Mouse (Mus musculus): ENCODE data around the gene Tmem63a. TPM values are rescaled to one million over a fixed set of nuclear protein-coding genes. Genes with fewer than 3 reads are reported as not detected.

Gene Tmem63a
- polyA plus RNA-seq, 1 experiment from 2014 or later, result 6.1 TPM

DNA sequence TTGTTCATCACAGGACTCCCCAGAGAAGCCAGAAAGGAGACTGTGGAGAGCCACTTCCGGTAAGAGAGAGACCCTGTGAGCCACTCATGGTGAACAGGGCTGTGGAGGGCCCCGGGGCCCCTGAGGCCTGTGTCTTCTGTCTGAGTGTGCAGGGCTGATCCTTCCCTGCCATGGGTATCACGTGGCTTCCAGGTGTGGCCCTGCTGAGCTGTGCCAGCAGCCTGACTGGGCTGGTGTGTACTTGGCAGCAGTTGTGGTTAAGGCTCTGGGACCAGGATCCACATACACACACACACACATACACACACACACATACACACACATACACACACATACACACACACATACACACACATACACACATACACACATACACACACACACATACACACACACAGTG, 15.8 kb downstream of the Tmem63a start:
- 80% methylated on average over 3 of the region's 3 CpGs for WGBS
- peaks cover 6% of the 10 kb centered on the region; the same call in 1 of the 2 replicates for H3K4me1 ChIP-seq (ENCODE audit: control insufficient read depth, insufficient read depth, low read length)
- H3K36me3 ChIP-seq (ENCODE audit: control insufficient read depth, insufficient read depth, low read length), result 0 out of 2 replicates have a peak, but pooled peaks cover 2% of the 10 kb centered on the region
- no peak overlapping the region for H3K27ac ChIP-seq (replicated peaks; ENCODE audit: low read depth, low read length)
- no peak for ATAC-seq (ENCODE audit: insufficient number of reproducible peaks, low FRiP score, low TSS enrichment, low read depth)
- H3K9me3 ChIP-seq (ENCODE audit: control insufficient read depth, low read length), result no peaks in the 10 kb centered on the region
- H3K4me2 ChIP-seq (ENCODE audit: low read depth, severe bottlenecking), result no peak overlapping the region
- no peak overlapping the region for H3K9ac ChIP-seq (ENCODE audit: low read length)
- no peak overlapping the region for H3K4me3 ChIP-seq (ENCODE audit: low read depth, low read length)
- DNase-seq (ENCODE audit: low spot score), result no peak
- H3K27me3 ChIP-seq (ENCODE audit: control insufficient read depth, insufficient read depth, low read length), result no peaks in the 10 kb centered on the region

GRCm38 (mm10) chr1:180958797-180959196, 16.7 kb downstream of the Tmem63a start:
- Histone ChIP-seq H3K9ac (ENCODE audit: low read length) (no peak overlapping the region), H3K4me2 (ENCODE audit: low read depth, severe bottlenecking) (no peak overlapping the region), H3K36me3 (ENCODE audit: control insufficient read depth, insufficient read depth, low read length) (0 out of 2 replicates have a peak, but pooled peaks cover 2% of the 10 kb centered on the region), H3K4me1 (ENCODE audit: control insufficient read depth, insufficient read depth, low read length) (peaks cover 3% of the 10 kb centered on the region; the same call in 1 of the 2 replicates), H3K27me3 (ENCODE audit: control insufficient read depth, insufficient read depth, low read length) (no peaks in the 10 kb centered on the region), H3K4me3 (ENCODE audit: low read depth, low read length) (no peak overlapping the region), H3K27ac (replicated peaks; ENCODE audit: low read depth, low read length) (no peak overlapping the region), H3K9me3 (ENCODE audit: control insufficient read depth, low read length) (no peaks in the 10 kb centered on the region)
- 62% methylated on average over 3 of the region's 3 CpGs for WGBS
- DNase-seq (ENCODE audit: low spot score) (no peak), ATAC-seq (ENCODE audit: insufficient number of reproducible peaks, low FRiP score, low TSS enrichment, low read depth) (no peak)

- H3K9ac ChIP-seq (ENCODE audit: low read length), result no peak overlapping the region
- WGBS, result 81% methylated on average over 3 of the region's 3 CpGs
- no peaks in the 10 kb centered on the region for H3K27me3 ChIP-seq (ENCODE audit: control insufficient read depth, insufficient read depth, low read length)
- H3K4me1 ChIP-seq (ENCODE audit: control insufficient read depth, insufficient read depth, low read length), result no peaks in the 10 kb centered on the region
- no peaks in the 10 kb centered on the region for H3K9me3 ChIP-seq (ENCODE audit: control insufficient read depth, low read length)
- no peaks in the 10 kb centered on the region for H3K36me3 ChIP-seq (ENCODE audit: control insufficient read depth, insufficient read depth, low read length)
- ATAC-seq (ENCODE audit: insufficient number of reproducible peaks, low FRiP score, low TSS enrichment, low read depth) (no peak), DNase-seq (ENCODE audit: low spot score) (no peak)
- no peak overlapping the region for H3K27ac ChIP-seq (replicated peaks; ENCODE audit: low read depth, low read length)
- no peak overlapping the region for H3K4me3 ChIP-seq (ENCODE audit: low read depth, low read length)
- no peak overlapping the region for H3K4me2 ChIP-seq (ENCODE audit: low read depth, severe bottlenecking)
Measured at GRCm38 (mm10) chr1:180965786-180966185, 23.6 kb downstream of the Tmem63a start.

DNA sequence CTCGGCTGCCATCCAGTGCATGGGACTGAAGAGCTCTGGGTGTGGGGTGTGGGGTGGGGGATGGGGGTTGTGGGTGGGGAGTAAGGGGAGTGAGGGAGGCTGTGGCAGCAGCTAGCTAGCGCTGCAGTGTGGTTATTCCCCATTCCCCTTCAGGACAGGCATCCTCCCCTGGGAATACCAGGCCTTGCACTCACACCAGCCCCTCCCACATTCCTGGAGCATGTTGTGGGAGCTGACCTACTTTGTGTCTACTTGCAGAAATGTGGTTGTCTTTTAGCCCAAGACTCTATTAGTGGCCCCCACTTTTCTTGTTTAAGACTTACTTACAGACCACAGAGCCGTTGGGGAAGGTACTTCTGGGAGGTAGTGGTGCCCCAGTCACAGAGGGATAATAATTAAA, 24.4 kb downstream of the Tmem63a start:
- Histone ChIP-seq H3K27ac (replicated peaks; ENCODE audit: low read depth, low read length) (no peak overlapping the region), H3K9me3 (ENCODE audit: control insufficient read depth, low read length) (no peaks in the 10 kb centered on the region), H3K4me1 (ENCODE audit: control insufficient read depth, insufficient read depth, low read length) (no peaks in the 10 kb centered on the region), H3K9ac (ENCODE audit: low read length) (no peak overlapping the region), H3K4me3 (ENCODE audit: low read depth, low read length) (no peak overlapping the region), H3K36me3 (ENCODE audit: control insufficient read depth, insufficient read depth, low read length) (no peaks in the 10 kb centered on the region), H3K4me2 (ENCODE audit: low read depth, severe bottlenecking) (no peak overlapping the region), H3K27me3 (ENCODE audit: control insufficient read depth, insufficient read depth, low read length) (no peaks in the 10 kb centered on the region)
- ATAC-seq (ENCODE audit: insufficient number of reproducible peaks, low FRiP score, low TSS enrichment, low read depth) (no peak), DNase-seq (ENCODE audit: low spot score) (no peak)
- 76% methylated on average over 3 of the region's 3 CpGs for WGBS

DNA sequence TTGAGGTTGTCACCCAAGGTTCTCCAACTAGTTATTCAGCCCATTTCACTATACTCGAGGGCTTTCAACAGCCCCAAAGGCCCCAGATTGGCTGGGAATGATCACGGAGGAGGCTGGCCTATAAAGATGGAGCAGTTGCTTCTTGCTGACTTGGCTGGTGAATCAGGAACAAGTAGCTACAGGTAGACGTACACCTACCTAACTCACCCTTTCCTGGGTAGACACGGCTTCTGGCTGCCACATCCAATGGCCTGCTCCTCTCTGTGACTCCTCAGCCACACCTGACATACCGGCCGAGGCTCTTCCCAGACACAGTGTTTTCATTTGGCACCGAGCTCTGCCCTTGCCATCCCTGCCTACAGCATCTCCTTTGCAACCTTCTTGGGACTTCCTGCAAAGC, 25.1 kb downstream of the Tmem63a start:
- Histone ChIP-seq H3K4me3 (ENCODE audit: low read depth, low read length) (no peak overlapping the region), H3K27me3 (ENCODE audit: control insufficient read depth, insufficient read depth, low read length) (no peaks in the 10 kb centered on the region), H3K9me3 (ENCODE audit: control insufficient read depth, low read length) (no peaks in the 10 kb centered on the region), H3K4me1 (ENCODE audit: control insufficient read depth, insufficient read depth, low read length) (no peaks in the 10 kb centered on the region), H3K27ac (replicated peaks; ENCODE audit: low read depth, low read length) (no peak overlapping the region), H3K36me3 (ENCODE audit: control insufficient read depth, insufficient read depth, low read length) (no peaks in the 10 kb centered on the region), H3K4me2 (ENCODE audit: low read depth, severe bottlenecking) (no peak overlapping the region), H3K9ac (ENCODE audit: low read length) (no peak overlapping the region)
- 82% methylated on average over 7 of the region's 7 CpGs for WGBS
- DNase-seq (ENCODE audit: low spot score) (no peak), ATAC-seq (ENCODE audit: insufficient number of reproducible peaks, low FRiP score, low TSS enrichment, low read depth) (no peak)

- no peak for ATAC-seq (ENCODE audit: insufficient number of reproducible peaks, low FRiP score, low TSS enrichment, low read depth)
- Histone ChIP-seq H3K4me3 (ENCODE audit: low read depth, low read length) (no peak overlapping the region), H3K9ac (ENCODE audit: low read length) (no peak overlapping the region), H3K27ac (replicated peaks; ENCODE audit: low read depth, low read length) (no peak overlapping the region), H3K27me3 (ENCODE audit: control insufficient read depth, insufficient read depth, low read length) (no peaks in the 10 kb centered on the region), H3K36me3 (ENCODE audit: control insufficient read depth, insufficient read depth, low read length) (no peaks in the 10 kb centered on the region), H3K4me1 (ENCODE audit: control insufficient read depth, insufficient read depth, low read length) (no peaks in the 10 kb centered on the region), H3K4me2 (ENCODE audit: low read depth, severe bottlenecking) (no peak overlapping the region), H3K9me3 (ENCODE audit: control insufficient read depth, low read length) (no peaks in the 10 kb centered on the region)
- DNase-seq (ENCODE audit: low spot score), result no peak
- WGBS, result 86% methylated on average over 10 of the region's 11 CpGs
Measured at GRCm38 (mm10) chr1:180972941-180973340, 30.8 kb downstream of the Tmem63a start.

DNA sequence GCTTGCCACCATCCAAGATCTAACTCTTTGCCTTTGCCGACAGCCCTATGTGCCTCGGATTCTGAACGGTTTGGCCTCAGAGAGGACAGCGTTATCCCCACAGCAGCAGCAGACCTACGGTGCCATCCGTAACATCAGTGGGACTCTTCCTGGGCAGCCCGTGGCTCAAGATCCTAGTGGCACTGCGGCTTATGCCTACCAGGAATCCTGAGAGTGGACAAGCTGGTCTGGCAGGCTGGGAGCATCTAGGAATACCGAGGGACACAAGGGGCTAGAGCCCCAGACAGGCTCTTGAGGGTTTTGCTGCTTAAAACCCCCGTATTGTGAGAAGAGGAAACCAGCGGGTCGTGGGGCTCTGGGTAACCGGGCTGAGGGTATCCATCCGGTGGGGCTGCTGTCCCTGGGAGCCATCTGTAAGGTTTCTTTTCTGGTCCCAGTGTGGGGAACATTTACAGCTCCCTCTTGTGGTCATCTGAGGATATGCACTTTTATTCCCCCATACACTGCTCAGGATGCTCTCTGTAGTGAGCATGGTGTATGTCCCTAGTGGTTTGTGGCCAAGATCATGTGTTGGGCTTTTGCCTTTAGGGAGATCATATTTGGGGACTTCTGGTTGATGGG, 32.1 kb downstream of the Tmem63a start:
- H3K9ac ChIP-seq (ENCODE audit: low read length), result no peak overlapping the region
- peak; percentile 61 for DNase-seq (ENCODE audit: low spot score)
- no peak for ATAC-seq (ENCODE audit: insufficient number of reproducible peaks, low FRiP score, low TSS enrichment, low read depth)
- H3K27ac ChIP-seq (replicated peaks; ENCODE audit: low read depth, low read length), result no peak overlapping the region
- WGBS, result 68% methylated on average over 14 of the region's 14 CpGs
- H3K4me1 ChIP-seq (ENCODE audit: control insufficient read depth, insufficient read depth, low read length), result no peaks in the 10 kb centered on the region
- H3K27me3 ChIP-seq (ENCODE audit: control insufficient read depth, insufficient read depth, low read length), result no peaks in the 10 kb centered on the region
- H3K9me3 ChIP-seq (ENCODE audit: control insufficient read depth, low read length), result no peaks in the 10 kb centered on the region
- H3K4me2 ChIP-seq (ENCODE audit: low read depth, severe bottlenecking), result no peak overlapping the region
- no peaks in the 10 kb centered on the region for H3K36me3 ChIP-seq (ENCODE audit: control insufficient read depth, insufficient read depth, low read length)
- H3K4me3 ChIP-seq (ENCODE audit: low read depth, low read length), result no peak overlapping the region

DNA sequence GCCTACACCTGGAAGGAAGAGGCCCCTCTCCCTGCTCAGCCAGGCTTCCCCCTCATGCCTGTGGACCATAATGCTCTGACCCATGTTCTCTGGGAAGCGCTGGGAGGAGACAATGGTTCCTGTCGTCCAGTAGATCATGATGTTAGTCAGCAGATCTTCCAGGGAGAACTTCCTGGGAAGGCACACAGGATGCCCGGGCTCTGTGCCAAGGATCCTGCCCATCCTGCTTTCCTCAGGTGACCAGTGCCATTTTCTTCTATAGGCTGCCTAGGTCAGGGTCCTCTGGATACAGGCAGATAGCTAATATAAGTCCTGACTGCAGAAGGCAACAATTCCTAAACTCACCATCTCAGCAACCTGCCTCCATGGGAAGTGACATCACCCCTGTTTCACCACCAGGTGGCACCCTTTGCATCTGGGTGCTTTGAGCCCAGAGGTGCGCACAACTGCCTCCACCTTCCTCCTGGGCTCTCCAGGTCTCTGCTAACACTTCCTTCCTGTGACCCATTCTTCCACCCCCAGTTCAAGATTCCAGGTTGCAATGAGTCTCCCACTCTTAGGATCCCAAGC, 34.1 kb downstream of the Tmem63a start:
- H3K9ac ChIP-seq (ENCODE audit: low read length), result no peak overlapping the region
- ATAC-seq (ENCODE audit: insufficient number of reproducible peaks, low FRiP score, low TSS enrichment, low read depth) (no peak), DNase-seq (ENCODE audit: low spot score) (peak; percentile 43)
- 66% methylated on average over 4 of the region's 4 CpGs for WGBS
- no peaks in the 10 kb centered on the region for H3K9me3 ChIP-seq (ENCODE audit: control insufficient read depth, low read length)
- no peak overlapping the region for H3K4me3 ChIP-seq (ENCODE audit: low read depth, low read length)
- no peaks in the 10 kb centered on the region for H3K27me3 ChIP-seq (ENCODE audit: control insufficient read depth, insufficient read depth, low read length)
- no peaks in the 10 kb centered on the region for H3K36me3 ChIP-seq (ENCODE audit: control insufficient read depth, insufficient read depth, low read length)
- no peak overlapping the region for H3K4me2 ChIP-seq (ENCODE audit: low read depth, severe bottlenecking)
- no peak overlapping the region for H3K27ac ChIP-seq (replicated peaks; ENCODE audit: low read depth, low read length)
- no peaks in the 10 kb centered on the region for H3K4me1 ChIP-seq (ENCODE audit: control insufficient read depth, insufficient read depth, low read length)

Measured in limb, embryonic 11.5 days (tissue).